24 mouse cellular contexts compared by ENCODE assay signal in genomic region chr9:67849397-67849796, GRCm38 (mm10). TPM values are rescaled to one million over a fixed set of nuclear protein-coding genes. Genes with fewer than 3 reads are reported as not detected.
DNase-seq lines count a peak whose midpoint lies in the region; ATAC-seq and TF ChIP-seq lines count a peak whose summit lies in the region.
"Had no signal": no experiment of that assay in that cellular context is flagged by ENCODE, and none has a peak within 500 bp of the region (broad histone marks: within the 10 kb centered on the region; RNA-seq: fewer than 3 reads in every experiment).

No protein-coding gene starts in this region.

- H3K9ac ChIP-seq in intestine, embryonic 16.5 days (ENCODE audit: low read depth, low read length), result no peak overlapping the region
- H3K9ac ChIP-seq in stomach, embryonic 16.5 days (ENCODE audit: low read length), result no peak overlapping the region
- H3K9ac ChIP-seq: embryonic facial prominence, embryonic 12.5 days; forebrain, embryonic 12.5 days; heart, embryonic 12.5 days; hindbrain, embryonic 15.5 days had no signal

- DNase-seq in ES-CJ7 (ENCODE audit: low read depth, low spot score) (peak; percentile 54), R1 (ENCODE audit: low read depth, low spot score) (peak; percentile 33)
- no peak for DNase-seq in layer of hippocampus, adult 9-10 months (ENCODE audit: low spot score)
- DNase-seq in left cerebral cortex, adult 2 months (ENCODE audit: extremely low spot score in 1 of 2, low spot score in 2 of 2), result no peak
- DNase-seq in left cerebral cortex, adult 11 months (ENCODE audit: low spot score), result no peak
- DNase-seq: adrenal gland, adult 8-10 months; adrenal gland, postnatal 36 days; cerebellum, adult 11 months; cerebellum, adult 8-10 months; cerebellum, postnatal 14 days; gastrocnemius, adult 2 months; gastrocnemius, postnatal 25 days had no signal

- TF ChIP-seq CTCF in left cerebral cortex, adult 2 months (IDR thresholded peaks at IDR 0.05), result no peak

- H3K27me3 ChIP-seq in intestine, embryonic 16.5 days (replicated peaks; ENCODE audit: control insufficient read depth, insufficient read depth, low read length), result no peaks in the 10 kb centered on the region
- H3K27me3 ChIP-seq in stomach, embryonic 16.5 days (ENCODE audit: control insufficient read depth, insufficient read depth, low read length), result no peaks in the 10 kb centered on the region
- H3K27me3 ChIP-seq: embryonic facial prominence, embryonic 12.5 days; forebrain, embryonic 12.5 days; heart, embryonic 12.5 days; hindbrain, embryonic 15.5 days; Patski had no signal

- no peak overlapping the region for H3K27ac ChIP-seq in intestine, embryonic 16.5 days (ENCODE audit: low read length)
- peak overlapping the region; percentile 79 for H3K27ac ChIP-seq in stomach, embryonic 16.5 days (ENCODE audit: low read length)
- H3K27ac ChIP-seq in left cerebral cortex, adult 2 months, result no peak overlapping the region
- H3K27ac ChIP-seq: embryonic facial prominence, embryonic 12.5 days; forebrain, embryonic 12.5 days; gastrocnemius, adult 2 months; hindbrain, embryonic 10.5 days; hindbrain, embryonic 15.5 days had no signal

- WGBS in intestine, embryonic 16.5 days, result 66% methylated on average over 12 of the region's 12 CpGs
- 69% methylated on average over 12 of the region's 12 CpGs for WGBS in stomach, embryonic 16.5 days

- intact Hi-C loops in left cerebral cortex, adult 2 months (cut with DNase I), result no loop called here

- peaks cover 3% of the 10 kb centered on the region for H3K4me1 ChIP-seq in intestine, embryonic 16.5 days (ENCODE audit: control insufficient read depth, insufficient read depth, low read length)
- H3K4me1 ChIP-seq in stomach, embryonic 16.5 days (ENCODE audit: control insufficient read depth, insufficient read depth, low read length), result no peaks in the 10 kb centered on the region
- H3K4me1 ChIP-seq: embryonic facial prominence, embryonic 12.5 days; forebrain, embryonic 12.5 days; hindbrain, embryonic 10.5 days; hindbrain, embryonic 15.5 days had no signal

- H3K4me2 ChIP-seq in intestine, embryonic 16.5 days (ENCODE audit: low read depth, low read length), result 0 out of 2 replicates have a peak overlapping the region, but pooled peaks have one; percentile 4
- 0 out of 2 replicates have a peak overlapping the region, but pooled peaks have one; percentile 27 for H3K4me2 ChIP-seq in stomach, embryonic 16.5 days (ENCODE audit: low read depth, low read length)
- H3K4me2 ChIP-seq: embryonic facial prominence, embryonic 12.5 days; forebrain, embryonic 12.5 days; heart, embryonic 12.5 days; hindbrain, embryonic 15.5 days had no signal

- H3K4me3 ChIP-seq in intestine, embryonic 16.5 days (ENCODE audit: low read length), result no peak overlapping the region
- no peak overlapping the region for H3K4me3 ChIP-seq in stomach, embryonic 16.5 days (replicated peaks; ENCODE audit: low read length)
- no peak overlapping the region for H3K4me3 ChIP-seq in left cerebral cortex, adult 2 months
- H3K4me3 ChIP-seq: embryonic facial prominence, embryonic 12.5 days; forebrain, embryonic 12.5 days; gastrocnemius, adult 2 months; heart, embryonic 12.5 days; hindbrain, embryonic 10.5 days; hindbrain, embryonic 15.5 days had no signal

- no peaks in the 10 kb centered on the region for H3K9me3 ChIP-seq in intestine, embryonic 16.5 days (ENCODE audit: control insufficient read depth, low read length)
- H3K9me3 ChIP-seq in stomach, embryonic 16.5 days (replicated peaks; ENCODE audit: control insufficient read depth, low read length), result no peaks in the 10 kb centered on the region
- H3K9me3 ChIP-seq: embryonic facial prominence, embryonic 12.5 days; forebrain, embryonic 12.5 days; heart, embryonic 12.5 days; hindbrain, embryonic 10.5 days; hindbrain, embryonic 15.5 days had no signal

- peak; percentile 81 for ATAC-seq in intestine, embryonic 16.5 days
- ATAC-seq in stomach, embryonic 16.5 days (ENCODE audit: insufficient read depth, low FRiP score), result peak; percentile 60; the same call in 1 of the 2 replicates
- ATAC-seq: Patski had no signal

- H3K36me3 ChIP-seq in intestine, embryonic 16.5 days (ENCODE audit: control insufficient read depth, insufficient read depth, low read length), result no peaks in the 10 kb centered on the region
- no peaks in the 10 kb centered on the region for H3K36me3 ChIP-seq in stomach, embryonic 16.5 days (ENCODE audit: control insufficient read depth, insufficient read depth, low read length)
- H3K36me3 ChIP-seq: embryonic facial prominence, embryonic 12.5 days; forebrain, embryonic 12.5 days; hindbrain, embryonic 15.5 days had no signal

RNA-seq across cellular contexts. Expression of gene Vps13c, which starts 9.2 kb away (rescaled TPM):
- 4.2 and 4.5 TPM in 2 replicates for polyA plus RNA-seq in intestine, embryonic 16.5 days (2015; fragmentation: Nextera tagmentation; extraction: Ambion mirVana)
- 3.9 and 5.9 TPM in 2 replicates for polyA plus RNA-seq in stomach, embryonic 16.5 days (2015; fragmentation: Nextera tagmentation; extraction: Ambion mirVana)
- 10 to 100 TPM; 82.2 to 83.8 TPM for total RNA-seq in left cerebral cortex, adult 2 months (2021)

RNA-seq across cellular contexts. Expression of gene C2cd4a, which starts 17.3 kb away (rescaled TPM):
- polyA plus RNA-seq in intestine, embryonic 16.5 days (2015; fragmentation: Nextera tagmentation; extraction: Ambion mirVana), result 0.24 and 0.54 TPM in 2 replicates
- polyA plus RNA-seq in stomach, embryonic 16.5 days (2015; fragmentation: Nextera tagmentation; extraction: Ambion mirVana), result 0.56 and 0.59 TPM in 2 replicates
- total RNA-seq in left cerebral cortex, adult 2 months (2021), result under 1 TPM in 1 of 2 experiments, not detected in 1; 0.26 TPM
- total RNA-seq: adrenal gland, postnatal 36 days; common myeloid progenitor, adult 5-6 weeks; gastrocnemius, adult 2 months; granulocyte monocyte progenitor cell, adult 5-6 weeks; heart, adult 8-10 months; heart, postnatal 25 days had no signal
- polyA plus RNA-seq: forebrain, embryonic 12.5 days; hindbrain, embryonic 10.5 days had no signal

Comparison
In these comparisons a context has a peak if more than half of its experiments do, and no peak if none do; other contexts are left out.
1. DNase-seq: peak in ES-CJ7 (single experiment) and R1 (single experiment); none in layer of hippocampus, adult 9-10 months (single experiment), left cerebral cortex, adult 2 months (0 of 2) and left cerebral cortex, adult 11 months (single experiment).